Mouse (Mus musculus): Measurements from ENCODE around the gene Tinag.

- no peak for TF ChIP-seq CTCF (IDR thresholded peaks at IDR 0.05; ENCODE audit: borderline replicate concordance, insufficient read depth, low read depth, low read length)
- TF ChIP-seq POLR2A (IDR thresholded peaks at IDR 0.05; ENCODE audit: borderline replicate concordance, insufficient read depth, low read length): no peak
These were observed 13.0 kb downstream of the Tinag start for GRCm38 (mm10) chr9:77032430-77033154.
